Mouse (Mus musculus): ENCODE data around the gene Chrm2. TPM values are rescaled to one million over a fixed set of nuclear protein-coding genes. Genes with fewer than 3 reads are reported as not detected.

Chrm2 gene
- polyA plus RNA-seq, 1 experiment from 2014 or later = 28.8 TPM

MicroRNAs within 50 kb of the gene (microRNA counts, 519-probe panel; counts per million panel counts)
- 1,539 counts per million, percentile 19 among the panel's probes with 10 or more counts for microRNA mmu-miR-490

Small RNA genes lying within 50 kb of the gene (microRNA-seq; reads per million reads assigned to microRNA genes)
- 281 reads per million, percentile 66 among the genes with 10 or more reads in this experiment for gene Mir490
